Mouse (Mus musculus) left cerebral cortex, adult 8-10 months (tissue): ENCODE results near the gene Tmem107. TPM values are rescaled to one million over a fixed set of nuclear protein-coding genes. Genes with fewer than 3 reads are reported as not detected.

Source experiments
- DNase-seq, 2 experiments: peaks; one replicate each; pipeline ENCODE4 v3.0.0; 2022; ENCODE audit warnings: low spot score in 2 of 2
- total RNA-seq, 4 experiments: library from RNA; stranded (reverse); gene quantifications; 2 replicates each; pipeline ENCODE4 v1.2.4; 2022

Tmem107 gene
- 10 to 100 TPM; 15.2 to 19.4 (median 17.1) TPM for total RNA-seq

DNA sequence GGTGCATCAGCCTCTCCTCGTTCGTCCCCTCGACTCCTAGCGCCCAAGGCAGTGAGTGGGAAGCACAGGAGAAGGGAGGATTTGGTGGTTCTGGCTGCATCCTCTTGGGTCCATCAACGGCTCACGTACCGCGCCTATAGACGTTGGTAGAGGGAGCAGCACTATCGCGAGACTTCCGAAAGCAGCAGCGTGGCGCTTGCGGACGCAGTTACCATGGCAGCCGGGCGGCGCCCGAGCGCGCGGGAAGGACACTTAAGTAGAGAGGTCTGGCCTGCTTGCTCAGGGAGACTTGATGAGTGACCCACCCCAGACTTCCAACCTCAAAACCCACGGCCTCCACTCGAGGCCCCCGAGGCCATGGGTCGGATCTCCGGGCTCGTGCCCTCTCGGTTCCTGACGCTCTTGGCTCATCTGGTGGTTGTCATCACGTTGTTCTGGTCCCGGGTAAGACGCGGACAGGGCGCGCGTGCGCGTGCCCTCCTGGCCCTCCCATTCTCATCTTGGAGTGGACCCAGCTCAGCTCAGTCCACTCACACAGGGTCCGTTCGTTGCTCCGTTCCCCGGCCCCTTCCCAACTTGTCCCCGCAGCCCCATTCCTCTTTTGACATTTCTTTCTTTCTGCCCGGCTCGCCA, at the start of gene Tmem107:
TSS of gene Tmem107 (plus strand) at position 217 of the 633 bp plus-strand sequence.
- peak; percentile 90 to 94 for DNase-seq

DNA sequence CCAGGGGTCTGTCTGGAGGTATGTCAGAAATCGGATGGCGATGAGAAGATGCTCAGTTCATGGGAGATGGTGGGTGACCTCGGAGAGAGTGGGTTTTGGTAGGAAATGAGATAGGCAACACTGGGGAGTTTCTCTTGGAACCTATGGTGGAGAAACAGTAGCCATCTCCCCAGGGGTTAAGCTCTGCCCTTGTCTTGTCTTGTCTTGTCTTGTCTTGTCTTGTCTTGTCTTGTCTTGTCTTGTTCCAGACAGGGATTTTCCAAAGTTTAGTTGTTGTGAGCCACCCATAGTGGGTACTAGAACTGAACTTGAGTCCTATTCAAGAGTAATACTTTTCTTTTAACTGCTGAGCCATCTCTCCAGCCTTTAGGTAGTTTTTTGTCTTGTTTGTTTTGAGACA, 44.0 kb upstream of the Tmem107 start:
- no peak for DNase-seq

DNA sequence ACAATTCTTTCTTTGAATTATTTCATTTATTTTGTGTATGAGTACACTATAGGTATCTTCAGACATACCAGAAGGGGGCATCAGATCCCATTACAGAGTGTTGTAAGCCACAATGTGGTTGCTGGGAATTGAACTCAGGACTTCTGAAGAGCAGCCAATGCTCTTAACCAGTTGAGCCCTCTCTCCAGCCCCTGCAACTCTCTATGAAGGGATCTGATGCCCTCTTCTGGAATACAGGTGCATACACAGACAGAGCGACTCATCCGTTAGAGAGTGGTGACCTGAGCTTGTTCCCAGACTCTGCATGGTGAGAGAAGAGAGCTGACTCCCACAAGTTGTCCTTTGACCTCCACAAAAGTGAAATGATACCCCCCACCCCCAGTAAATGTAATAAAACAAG, 41.8 kb upstream of the Tmem107 start:
- no peak for DNase-seq

DNA sequence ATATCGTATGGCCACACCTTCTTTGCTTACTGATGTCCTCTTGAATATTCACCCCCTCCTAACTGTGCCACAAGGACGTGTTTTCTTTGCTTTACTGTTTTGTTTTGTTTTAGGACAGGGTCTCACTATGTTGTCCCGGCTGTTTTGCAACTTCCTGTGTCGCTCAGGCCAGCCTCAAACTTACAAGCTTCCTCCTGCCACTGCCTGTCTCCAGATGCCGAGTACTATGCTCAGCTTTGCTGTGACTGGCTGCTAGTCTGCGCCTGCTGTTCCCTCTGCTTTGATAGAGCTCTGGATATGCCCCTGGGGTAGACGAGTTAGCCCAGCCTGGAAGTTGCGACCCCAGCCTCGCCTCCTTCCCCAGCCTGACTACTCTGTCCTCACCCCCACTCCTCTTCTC, 37.1 kb upstream of the Tmem107 start:
- DNase-seq, result no peak

DNA sequence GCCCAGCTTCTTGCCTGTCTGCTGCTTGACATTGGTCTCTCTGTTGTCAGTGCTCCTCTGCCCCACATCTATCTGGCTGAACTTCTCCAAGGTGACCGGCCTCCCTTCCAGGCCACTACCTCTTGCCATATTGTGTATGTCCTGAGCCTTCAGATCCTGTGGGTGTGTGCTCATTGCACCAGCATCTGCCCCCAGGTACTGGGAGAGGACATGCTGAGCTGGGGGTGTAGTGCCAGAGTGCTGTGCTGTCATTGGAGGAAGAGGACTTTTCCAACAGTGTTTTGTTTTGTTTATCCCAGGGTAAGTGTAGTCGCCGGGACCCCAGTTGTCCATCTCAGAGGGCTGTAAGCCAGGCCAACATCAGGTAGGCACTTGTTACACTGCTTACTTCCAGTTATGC, 36.0 kb upstream of the Tmem107 start:
- no peak for DNase-seq

DNA sequence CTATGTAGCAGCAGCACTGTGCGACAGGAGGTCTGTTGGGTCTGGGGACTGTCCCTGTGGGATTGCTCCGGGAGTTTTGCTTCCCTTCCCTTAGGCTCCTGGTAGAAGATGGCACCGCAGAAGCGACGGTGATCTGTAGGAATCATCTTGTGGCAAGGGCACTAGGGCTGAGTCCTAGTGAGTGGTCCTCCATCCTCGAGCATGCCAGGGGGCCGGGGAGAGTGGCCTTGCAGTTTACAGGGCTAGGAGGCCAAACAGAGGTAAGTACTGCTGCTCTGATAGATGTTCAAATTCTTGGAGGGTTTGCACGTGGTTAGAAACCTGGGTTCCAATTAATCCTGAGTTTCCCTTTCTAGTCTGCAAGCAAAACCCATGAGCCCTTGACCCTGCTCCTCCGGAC, 35.2 kb upstream of the Tmem107 start:
- DNase-seq, result no peak

DNA sequence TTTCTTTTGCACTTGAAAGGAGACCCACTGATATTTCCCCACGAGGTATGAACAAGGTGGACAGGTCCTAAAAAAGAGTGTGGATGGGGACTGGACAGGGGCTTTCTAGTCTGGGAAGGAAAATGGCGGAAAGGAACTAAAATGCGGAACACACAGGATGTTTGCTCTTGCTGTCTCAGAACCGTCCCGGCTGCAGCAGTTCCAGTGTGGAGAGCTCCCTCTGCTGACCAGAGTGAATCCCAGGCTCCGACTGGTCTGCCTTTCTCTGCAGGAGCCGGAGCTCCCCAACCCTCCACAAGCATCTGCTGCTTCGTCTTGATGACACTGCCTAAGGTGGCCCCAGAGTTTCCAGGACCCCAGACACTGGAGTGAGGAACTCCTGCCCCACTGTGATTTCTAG, 34.8 kb upstream of the Tmem107 start:
- peak; percentile 60 to 89 for DNase-seq

DNA sequence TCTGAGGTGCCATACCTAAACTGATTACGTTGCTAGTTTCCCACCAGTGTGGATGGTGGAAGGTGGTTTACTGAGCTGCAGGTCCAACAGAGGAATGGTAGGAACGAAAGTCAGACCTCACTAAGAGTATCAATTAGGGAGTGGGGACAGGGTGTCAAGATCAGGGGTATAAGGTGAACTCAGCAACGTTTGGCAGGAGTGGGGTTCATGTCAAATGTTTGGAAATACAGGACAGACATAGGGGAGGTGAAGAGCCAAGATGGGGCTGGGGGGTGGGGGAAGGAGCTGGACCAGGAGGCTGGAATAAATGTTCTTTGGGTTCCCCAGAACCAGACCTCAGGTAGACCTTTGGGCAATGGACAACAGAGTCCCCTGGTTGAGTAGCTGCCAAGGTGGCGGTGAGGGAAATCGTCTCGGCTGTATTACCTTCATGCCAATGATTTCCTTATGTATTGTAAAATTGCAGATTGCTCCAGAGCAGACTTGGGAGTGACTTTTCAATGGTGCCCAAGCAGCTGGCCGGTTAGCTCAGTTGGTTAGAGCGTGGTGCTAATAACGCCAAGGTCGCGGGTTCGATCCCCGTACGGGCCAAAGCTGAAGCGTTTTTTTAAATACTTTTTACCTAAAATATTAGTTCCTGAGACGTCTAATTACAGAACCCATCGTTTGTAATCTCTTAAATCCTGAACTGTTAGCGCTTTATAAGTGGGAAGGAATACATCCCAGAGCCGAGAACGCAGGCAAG, 33.9 kb upstream of the Tmem107 start:
- peak; percentile 78 to 98 for DNase-seq

DNA sequence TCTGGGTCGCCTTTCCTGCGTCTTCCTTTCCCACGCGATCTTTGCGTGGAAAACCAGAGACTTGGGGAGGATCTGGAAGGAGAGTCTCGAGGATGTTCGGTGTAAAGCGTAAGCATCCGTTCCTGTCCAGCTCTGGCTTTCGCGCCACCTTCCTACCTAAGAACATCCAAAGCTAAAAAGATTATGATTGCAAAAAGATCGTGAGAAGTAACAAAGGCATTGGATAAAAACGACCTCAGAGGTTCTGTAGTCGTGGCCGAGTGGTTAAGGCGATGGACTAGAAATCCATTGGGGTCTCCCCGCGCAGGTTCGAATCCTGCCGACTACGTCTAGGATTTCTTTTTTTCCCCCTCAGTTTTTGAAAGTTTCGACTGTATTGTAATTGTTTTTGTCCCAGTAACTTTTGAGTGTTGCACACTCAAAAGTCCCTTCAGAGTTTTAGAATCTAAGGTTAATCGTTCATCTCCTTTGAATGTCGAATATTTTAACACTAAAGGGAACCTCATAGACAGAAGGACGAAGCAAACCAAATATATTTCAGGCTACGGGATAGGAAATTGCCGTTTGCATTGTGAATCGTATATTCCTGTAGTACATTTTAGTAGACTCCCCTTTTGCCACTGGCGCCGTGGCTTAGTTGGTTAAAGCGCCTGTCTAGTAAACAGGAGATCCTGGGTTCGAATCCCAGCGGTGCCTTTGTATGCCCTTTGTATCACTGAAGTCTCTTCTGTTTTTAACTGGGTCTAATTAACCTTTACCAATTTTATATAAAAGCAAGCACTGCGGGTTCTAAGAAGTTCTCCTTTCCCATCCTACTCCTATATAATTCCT, 33.2 kb upstream of the Tmem107 start:
- DNase-seq, result peak; percentile 75 to 84

DNA sequence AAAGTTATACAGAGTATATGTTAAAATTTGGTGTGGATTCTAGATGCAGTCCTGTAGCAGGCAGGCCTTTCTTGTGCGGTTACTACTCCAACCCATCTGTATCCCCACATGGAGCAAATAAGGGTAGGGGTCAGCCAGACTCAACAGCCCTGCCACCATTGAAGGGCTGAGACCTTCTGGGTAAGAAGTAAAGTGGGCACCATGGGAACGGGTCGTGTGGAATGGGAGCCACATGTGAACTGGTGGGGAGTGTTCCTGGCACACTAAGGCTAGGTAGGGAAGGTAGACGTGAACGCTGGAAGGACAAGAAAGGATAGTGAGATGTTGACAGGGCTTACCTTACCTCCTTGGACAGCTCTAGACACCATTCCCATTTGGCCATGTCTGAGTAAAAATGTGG, 32.4 kb upstream of the Tmem107 start:
- no peak for DNase-seq

DNA sequence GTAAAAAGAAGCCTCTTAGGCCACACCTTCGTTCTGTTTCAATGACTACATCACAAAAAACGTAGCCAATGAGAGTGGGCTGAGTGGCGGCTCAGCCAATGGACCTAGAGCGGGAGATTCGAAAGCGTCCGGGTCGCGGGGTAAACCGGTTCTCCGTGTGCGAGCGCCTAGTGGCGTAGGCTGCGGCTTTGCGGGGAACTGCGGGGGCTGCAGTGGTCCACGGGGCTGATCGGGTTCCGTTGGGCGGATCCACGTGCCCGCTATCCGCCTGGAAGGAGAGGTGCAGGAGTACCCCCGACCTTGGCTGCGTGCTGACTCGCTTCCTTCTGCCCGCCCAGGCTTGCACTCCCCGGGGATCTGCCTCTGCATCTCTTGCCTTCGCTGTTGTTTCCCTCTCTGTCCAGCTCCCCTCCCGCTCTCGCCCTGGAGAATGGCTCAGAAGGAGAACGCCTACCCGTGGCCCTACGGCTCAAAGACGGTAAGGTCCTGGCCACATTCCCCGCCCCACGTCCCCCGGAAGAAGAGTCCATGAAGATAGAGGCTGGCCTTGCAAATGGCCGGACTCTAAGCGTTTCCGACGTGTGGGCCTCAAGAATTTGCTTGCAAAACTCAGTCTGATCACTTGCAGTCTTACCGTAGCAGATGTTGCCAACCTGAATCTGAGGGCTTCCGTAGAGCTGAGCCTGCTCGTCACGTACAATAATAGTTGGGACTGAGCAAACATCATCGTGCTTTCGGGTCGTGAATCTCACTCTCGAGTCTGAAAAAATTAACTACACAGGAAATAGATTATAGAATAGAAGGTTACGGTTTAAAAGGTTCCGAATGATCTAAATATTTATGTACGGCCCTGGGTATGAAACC, 24.8 kb upstream of the Tmem107 start, which contains the start of gene Aurkb:
TSS of gene Aurkb (plus strand) at position 117 of the 864 bp plus-strand sequence.
- peak; percentile 50 to 61 for DNase-seq

DNA sequence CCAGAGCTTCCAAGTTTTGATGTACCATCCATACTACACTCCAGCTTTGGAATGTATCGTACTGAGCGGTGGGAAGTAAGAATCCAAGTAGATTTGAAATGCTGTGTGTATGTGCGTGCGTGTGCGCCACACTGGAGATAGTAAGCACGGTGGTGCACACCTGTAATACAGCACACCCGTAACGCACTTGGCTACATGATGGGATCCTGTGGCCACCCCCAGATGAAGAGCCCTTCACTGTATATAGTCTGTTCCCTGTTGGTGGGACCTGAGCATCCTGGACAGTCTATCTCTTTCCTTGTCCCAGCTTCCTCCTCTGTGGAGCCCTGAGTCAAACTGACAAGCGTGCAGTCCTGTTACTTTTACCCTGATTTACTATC, 24.2 kb upstream of the Tmem107 start:
- no peak for DNase-seq

DNA sequence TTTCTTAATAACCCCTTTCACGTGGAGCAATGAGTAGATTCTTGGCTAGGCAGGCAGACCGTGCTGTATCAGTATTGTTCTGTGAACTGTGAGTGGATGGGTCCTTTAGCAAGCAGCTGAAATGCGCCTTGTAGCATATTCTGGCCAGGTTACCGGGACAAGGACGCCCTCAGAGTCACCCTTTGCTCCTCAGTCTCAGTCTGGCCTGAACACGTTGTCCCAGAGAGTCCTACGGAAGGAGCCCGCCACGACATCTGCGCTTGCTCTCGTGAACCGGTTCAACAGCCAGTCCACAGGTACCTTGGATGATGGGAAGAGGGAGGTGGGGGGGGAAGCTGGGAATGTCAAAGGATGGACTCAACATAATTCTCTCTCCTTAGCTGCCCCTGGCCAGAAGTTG, 23.0 kb upstream of the Tmem107 start:
- no peak for DNase-seq

DNA sequence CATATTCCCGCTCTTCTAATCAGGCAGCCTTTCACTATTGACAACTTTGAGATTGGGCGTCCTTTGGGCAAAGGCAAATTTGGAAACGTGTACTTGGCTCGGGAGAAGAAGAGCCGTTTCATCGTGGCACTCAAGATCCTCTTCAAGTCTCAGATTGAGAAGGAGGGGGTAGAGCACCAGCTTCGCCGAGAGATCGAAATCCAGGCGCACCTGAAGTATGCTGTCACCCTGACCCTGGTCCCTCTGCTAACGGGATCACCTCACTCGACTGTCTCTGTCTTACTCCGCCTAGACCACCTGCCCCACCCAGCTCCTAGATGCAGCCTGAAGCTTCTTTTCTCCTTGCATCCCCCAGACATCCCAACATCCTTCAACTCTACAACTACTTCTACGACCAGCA, 22.5 kb upstream of the Tmem107 start:
- no peak for DNase-seq

DNA sequence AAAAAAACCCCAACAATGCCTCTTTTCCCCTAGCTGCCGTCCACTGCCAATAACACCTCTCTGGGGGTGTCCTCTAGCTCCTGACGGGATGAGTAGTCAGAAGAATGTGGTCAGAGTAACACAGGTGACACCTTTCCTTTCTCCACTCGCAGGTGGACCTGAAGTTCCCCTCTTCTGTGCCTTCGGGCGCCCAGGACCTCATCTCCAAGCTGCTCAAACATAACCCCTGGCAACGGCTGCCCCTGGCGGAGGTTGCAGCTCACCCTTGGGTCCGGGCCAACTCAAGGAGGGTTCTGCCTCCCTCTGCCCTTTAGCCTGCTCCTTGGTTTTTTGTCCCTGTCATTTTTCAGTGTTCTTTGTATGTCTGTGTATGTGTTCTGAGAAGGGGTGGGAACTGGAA, 19.9 kb upstream of the Tmem107 start:
- DNase-seq, result no peak

DNA sequence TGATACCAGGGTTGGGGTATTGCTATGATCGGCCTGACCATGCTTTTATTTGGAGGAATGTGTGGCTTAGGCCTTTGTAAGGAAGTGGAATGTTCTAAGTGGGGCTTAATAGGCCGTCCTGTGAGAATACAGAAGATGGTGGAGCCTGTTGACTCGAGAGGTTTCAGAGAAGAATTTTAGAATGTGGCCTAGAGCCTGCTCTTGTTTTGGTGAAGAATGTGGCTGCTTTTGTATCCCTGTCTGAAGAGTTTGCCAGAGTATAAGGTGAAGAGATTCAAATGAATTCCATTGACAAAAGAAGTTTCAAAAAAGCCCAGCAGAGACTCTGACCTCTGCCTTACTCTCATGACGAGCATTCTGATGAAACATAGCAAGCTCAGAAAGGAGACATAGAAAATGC, 18.8 kb upstream of the Tmem107 start:
- no peak for DNase-seq

DNA sequence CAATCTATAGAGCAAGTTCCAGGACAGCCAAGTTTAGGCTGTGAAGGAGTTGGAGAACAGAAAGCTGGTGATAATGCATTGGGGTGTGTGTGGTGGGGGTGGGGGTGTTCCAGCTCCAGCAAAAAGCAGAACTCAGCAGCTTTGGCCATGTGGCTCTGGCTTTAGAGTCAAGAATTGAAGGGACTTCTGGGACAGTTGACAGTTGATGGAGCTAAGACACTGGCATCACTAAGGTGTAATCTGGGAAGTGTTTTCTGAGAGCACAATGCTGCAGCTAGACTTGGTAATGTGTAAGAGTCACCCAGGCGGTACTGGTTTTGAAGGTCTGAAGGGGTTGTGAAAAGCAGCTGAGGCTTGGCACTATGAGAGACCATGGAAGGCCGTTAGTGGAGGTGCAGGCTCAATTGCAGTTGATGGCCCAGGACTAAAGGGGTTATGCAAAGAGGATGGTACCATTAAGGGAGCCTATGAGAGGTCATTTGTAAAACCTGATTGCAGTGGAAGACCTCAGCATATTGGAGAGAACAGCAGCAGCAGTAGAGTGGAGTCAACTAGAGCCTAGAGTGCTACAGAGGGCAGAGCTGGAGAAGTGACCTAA, 17.7 kb upstream of the Tmem107 start:
- DNase-seq, result no peak

DNA sequence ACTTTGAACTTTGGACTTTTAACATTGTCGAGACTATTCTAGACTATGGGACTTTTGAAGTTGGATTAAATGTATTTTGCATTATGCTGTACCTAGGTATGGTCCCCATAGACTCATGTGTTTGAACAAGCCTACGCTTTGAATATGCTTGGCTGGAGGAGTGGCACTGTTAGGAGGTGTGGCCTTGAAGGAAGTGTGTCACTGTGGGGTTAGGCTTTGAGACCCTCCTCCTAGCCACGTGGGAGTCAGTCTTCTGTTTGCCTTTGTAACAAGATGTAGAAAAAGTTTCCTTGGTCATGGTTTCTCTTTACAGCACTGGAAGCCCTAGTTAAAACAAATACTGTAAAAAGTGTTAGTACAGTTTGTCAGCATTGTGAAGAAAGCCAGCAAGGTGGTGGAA, 16.8 kb upstream of the Tmem107 start:
- no peak for DNase-seq

DNA sequence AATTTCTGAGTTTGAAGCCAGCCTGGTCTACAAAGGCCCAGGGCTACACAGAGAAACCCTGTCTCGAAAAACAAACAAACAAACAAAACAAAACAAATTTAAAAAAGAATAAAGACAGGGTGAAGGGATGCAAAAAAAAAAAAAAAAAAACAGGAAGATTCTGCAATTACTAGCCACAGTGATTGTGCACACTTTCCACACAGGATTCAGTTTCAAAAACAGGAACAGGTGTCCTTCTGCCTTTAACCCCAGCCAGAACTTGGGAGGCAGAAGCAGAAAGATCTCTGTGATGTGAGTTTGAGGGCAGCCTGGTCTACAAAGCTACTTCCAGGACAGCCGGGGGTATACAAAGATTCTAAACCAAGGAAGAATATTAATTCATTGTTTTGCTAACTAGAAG, 12.3 kb upstream of the Tmem107 start:
- DNase-seq, result no peak

DNA sequence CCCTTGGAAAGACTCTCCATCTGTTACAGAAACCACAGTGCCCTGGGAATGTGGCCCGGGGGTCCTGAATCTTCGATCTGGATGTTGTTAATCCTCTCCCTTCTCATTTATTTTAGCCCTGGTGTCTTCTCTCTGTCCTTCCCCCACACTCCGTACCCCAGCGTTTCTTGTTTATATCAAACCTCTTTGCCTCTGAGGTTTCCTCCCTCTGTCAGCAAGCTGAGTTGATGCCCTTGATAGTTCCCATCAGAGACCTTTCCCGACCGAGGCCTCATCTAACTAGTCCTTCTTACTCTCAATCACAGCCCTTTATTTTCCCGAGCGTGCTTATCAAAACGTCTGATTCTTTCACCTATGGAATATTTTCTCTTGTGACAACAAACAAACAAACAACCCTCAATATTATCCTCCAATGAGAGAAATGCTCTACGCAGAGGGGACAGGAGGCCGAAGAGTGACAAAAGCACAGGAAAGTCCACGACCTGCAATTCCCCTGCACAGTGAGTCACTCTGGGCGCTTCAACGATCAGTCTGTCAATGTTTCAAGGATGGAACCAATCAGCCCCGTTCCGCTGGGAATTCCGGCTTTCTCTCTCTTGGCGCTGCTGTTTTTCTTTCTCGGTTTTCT, 11.8 kb upstream of the Tmem107 start:
- DNase-seq, result no peak
